Mouse (Mus musculus): ENCODE data around the gene 2410137M14Rik. TPM values are rescaled to one million over a fixed set of nuclear protein-coding genes. Genes with fewer than 3 reads are reported as not detected.

2410137M14Rik gene
- polyA plus RNA-seq, 1 experiment from 2014 or later, result not detected

GRCm38 (mm10) chr17:36930233-36930632 lies 50.8 kb downstream of the 2410137M14Rik start:
- no peaks in the 10 kb centered on the region for H3K27me3 ChIP-seq (ENCODE audit: control insufficient read depth, insufficient read depth, low read length)
- no peaks in the 10 kb centered on the region for H3K4me1 ChIP-seq (ENCODE audit: control insufficient read depth, insufficient read depth, low read length)
- no peaks in the 10 kb centered on the region for H3K36me3 ChIP-seq (ENCODE audit: control insufficient read depth, insufficient read depth, low read length)
- no peak overlapping the region for H3K4me3 ChIP-seq (ENCODE audit: low read length)
- ATAC-seq (ENCODE audit: low FRiP score, low TSS enrichment), result peak; percentile 57; the same call in 1 of the 2 replicates
- WGBS, result 40% methylated on average over 6 of the region's 6 CpGs
- no peak overlapping the region for H3K27ac ChIP-seq (ENCODE audit: low read depth, low read length)
- no peaks in the 10 kb centered on the region for H3K9me3 ChIP-seq (ENCODE audit: control insufficient read depth, low read length)
- no peak overlapping the region for H3K4me2 ChIP-seq (replicated peaks; ENCODE audit: low read depth, low read length)
- H3K9ac ChIP-seq (ENCODE audit: low read depth, low read length), result no peak overlapping the region

GRCm38 (mm10) chr17:36929236-36929932 lies 51.7 kb downstream of the 2410137M14Rik start:
- Histone ChIP-seq H3K4me2 (replicated peaks; ENCODE audit: low read depth, low read length) (no peak overlapping the region), H3K27me3 (ENCODE audit: control insufficient read depth, insufficient read depth, low read length) (no peaks in the 10 kb centered on the region), H3K27ac (ENCODE audit: low read depth, low read length) (no peak overlapping the region), H3K4me3 (ENCODE audit: low read length) (no peak overlapping the region), H3K9ac (ENCODE audit: low read depth, low read length) (no peak overlapping the region), H3K4me1 (ENCODE audit: control insufficient read depth, insufficient read depth, low read length) (no peaks in the 10 kb centered on the region), H3K9me3 (ENCODE audit: control insufficient read depth, low read length) (no peaks in the 10 kb centered on the region), H3K36me3 (ENCODE audit: control insufficient read depth, insufficient read depth, low read length) (no peaks in the 10 kb centered on the region)
- ATAC-seq (ENCODE audit: low FRiP score, low TSS enrichment), result no peak
- WGBS, result 76% methylated on average over 12 of the region's 12 CpGs

Other genes with a start within 250 kb of the 2410137M14Rik start
- gene H2-M10.5, start 208.3 kb downstream of the 2410137M14Rik start, polyA plus RNA-seq (2014; fragmentation: Nextera tagmentation; extraction: Ambion mirVana), result not detected in 2 replicates
- not detected in 2 replicates for gene H2-M10.6, start 169.1 kb downstream of the 2410137M14Rik start, polyA plus RNA-seq (2014; fragmentation: Nextera tagmentation; extraction: Ambion mirVana)
- 23.7 and 32.3 TPM in 2 replicates for gene Trim26, start 144.1 kb downstream of the 2410137M14Rik start, polyA plus RNA-seq (2014; fragmentation: Nextera tagmentation; extraction: Ambion mirVana)
- 0.10 and 0.23 TPM in 2 replicates for gene Trim15, start 114.0 kb downstream of the 2410137M14Rik start, polyA plus RNA-seq (2014; fragmentation: Nextera tagmentation; extraction: Ambion mirVana)
- gene Trim10, start 111.7 kb downstream of the 2410137M14Rik start, polyA plus RNA-seq (2014; fragmentation: Nextera tagmentation; extraction: Ambion mirVana), result 1.3 and 2.9 TPM in 2 replicates
- not detected in 2 replicates for gene Trim40, start 91.1 kb downstream of the 2410137M14Rik start, polyA plus RNA-seq (2014; fragmentation: Nextera tagmentation; extraction: Ambion mirVana)
- gene Trim31, start 83.1 kb downstream of the 2410137M14Rik start, polyA plus RNA-seq (2014; fragmentation: Nextera tagmentation; extraction: Ambion mirVana), result not detected in 2 replicates
- 0.22 and 0.37 TPM in 2 replicates for gene Rnf39, start 38.3 kb downstream of the 2410137M14Rik start, polyA plus RNA-seq (2014; fragmentation: Nextera tagmentation; extraction: Ambion mirVana)
- 125 and 163 TPM in 2 replicates for gene Ppp1r11, start 29.5 kb downstream of the 2410137M14Rik start, polyA plus RNA-seq (2014; fragmentation: Nextera tagmentation; extraction: Ambion mirVana)
- gene Znrd1, start 22.7 kb downstream of the 2410137M14Rik start, polyA plus RNA-seq (2014; fragmentation: Nextera tagmentation; extraction: Ambion mirVana), result 97.6 and 130 TPM in 2 replicates
- gene Znrd1as, start 22.6 kb downstream of the 2410137M14Rik start, polyA plus RNA-seq (2014; fragmentation: Nextera tagmentation; extraction: Ambion mirVana), result 6.6 and 10.3 TPM in 2 replicates
- 0.16 and 0.39 TPM in 2 replicates for gene H2-M5, start 8.3 kb upstream of the 2410137M14Rik start, polyA plus RNA-seq (2014; fragmentation: Nextera tagmentation; extraction: Ambion mirVana)
- gene Zfp57, start 19.9 kb upstream of the 2410137M14Rik start, polyA plus RNA-seq (2014; fragmentation: Nextera tagmentation; extraction: Ambion mirVana), result 44.6 and 67.5 TPM in 2 replicates
- 0.12 and 0.14 TPM in 2 replicates for gene Mog, start 42.2 kb upstream of the 2410137M14Rik start, polyA plus RNA-seq (2014; fragmentation: Nextera tagmentation; extraction: Ambion mirVana)
- gene Gabbr1, start 64.7 kb upstream of the 2410137M14Rik start, polyA plus RNA-seq (2014; fragmentation: Nextera tagmentation; extraction: Ambion mirVana), result 8.1 and 11.6 TPM in 2 replicates
- not detected in 2 replicates for gene Olfr90, start 107.3 kb upstream of the 2410137M14Rik start, polyA plus RNA-seq (2014; fragmentation: Nextera tagmentation; extraction: Ambion mirVana)
- gene Olfr91, start 117.0 kb upstream of the 2410137M14Rik start, polyA plus RNA-seq (2014; fragmentation: Nextera tagmentation; extraction: Ambion mirVana), result not detected in 2 replicates
- gene Olfr92, start 138.9 kb upstream of the 2410137M14Rik start, polyA plus RNA-seq (2014; fragmentation: Nextera tagmentation; extraction: Ambion mirVana), result not detected in 2 replicates
- gene Olfr93, start 180.3 kb upstream of the 2410137M14Rik start, polyA plus RNA-seq (2014; fragmentation: Nextera tagmentation; extraction: Ambion mirVana), result not detected in 2 replicates
- not detected in 2 replicates for gene Ubd, start 212.7 kb upstream of the 2410137M14Rik start, polyA plus RNA-seq (2014; fragmentation: Nextera tagmentation; extraction: Ambion mirVana)
- gene Olfr94, start 219.8 kb upstream of the 2410137M14Rik start, polyA plus RNA-seq (2014; fragmentation: Nextera tagmentation; extraction: Ambion mirVana), result not detected in 2 replicates
- gene Olfr95, start 231.9 kb upstream of the 2410137M14Rik start, polyA plus RNA-seq (2014; fragmentation: Nextera tagmentation; extraction: Ambion mirVana), result not detected in 2 replicates
- gene Olfr96, start 238.9 kb upstream of the 2410137M14Rik start, polyA plus RNA-seq (2014; fragmentation: Nextera tagmentation; extraction: Ambion mirVana), result not detected in 2 replicates